Mouse (Mus musculus): ENCODE measurements around the gene Tmem205.

Tmem205 gene

DNA sequence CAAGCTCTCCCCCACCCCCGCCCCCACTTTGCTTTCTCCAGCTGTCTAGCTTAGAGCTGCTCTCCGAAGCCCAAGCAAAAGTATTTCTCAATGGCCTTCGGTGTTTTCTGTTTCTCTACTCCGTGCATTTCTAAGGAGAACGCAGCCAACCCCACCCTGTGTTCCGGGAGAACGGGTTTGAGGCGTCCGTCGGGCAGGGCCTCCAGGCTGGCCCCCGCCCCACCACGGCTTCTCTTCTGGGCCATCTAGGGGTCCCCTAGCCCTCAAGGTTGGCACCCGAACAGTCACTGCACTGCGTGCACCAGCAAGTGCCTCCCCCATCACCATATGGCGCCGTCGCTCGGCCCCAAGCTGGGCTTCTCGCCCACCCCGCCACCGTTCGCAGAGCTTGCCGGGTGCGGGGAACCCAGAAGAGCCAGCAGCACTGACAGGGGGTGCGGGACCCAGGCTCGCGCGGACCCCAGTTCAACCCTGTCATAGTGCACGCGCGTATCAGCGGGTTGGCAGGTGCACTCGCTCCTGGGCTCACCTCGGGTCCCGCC is 9.8 kb downstream of the Tmem205 start:
- 3% methylated on average over 35 of the region's 35 CpGs for WGBS

GRCm38 (mm10) chr9:21916851-21917492 is 10.4 kb downstream of the Tmem205 start:
- WGBS = 44% methylated on average over 3 of the region's 3 CpGs

DNA sequence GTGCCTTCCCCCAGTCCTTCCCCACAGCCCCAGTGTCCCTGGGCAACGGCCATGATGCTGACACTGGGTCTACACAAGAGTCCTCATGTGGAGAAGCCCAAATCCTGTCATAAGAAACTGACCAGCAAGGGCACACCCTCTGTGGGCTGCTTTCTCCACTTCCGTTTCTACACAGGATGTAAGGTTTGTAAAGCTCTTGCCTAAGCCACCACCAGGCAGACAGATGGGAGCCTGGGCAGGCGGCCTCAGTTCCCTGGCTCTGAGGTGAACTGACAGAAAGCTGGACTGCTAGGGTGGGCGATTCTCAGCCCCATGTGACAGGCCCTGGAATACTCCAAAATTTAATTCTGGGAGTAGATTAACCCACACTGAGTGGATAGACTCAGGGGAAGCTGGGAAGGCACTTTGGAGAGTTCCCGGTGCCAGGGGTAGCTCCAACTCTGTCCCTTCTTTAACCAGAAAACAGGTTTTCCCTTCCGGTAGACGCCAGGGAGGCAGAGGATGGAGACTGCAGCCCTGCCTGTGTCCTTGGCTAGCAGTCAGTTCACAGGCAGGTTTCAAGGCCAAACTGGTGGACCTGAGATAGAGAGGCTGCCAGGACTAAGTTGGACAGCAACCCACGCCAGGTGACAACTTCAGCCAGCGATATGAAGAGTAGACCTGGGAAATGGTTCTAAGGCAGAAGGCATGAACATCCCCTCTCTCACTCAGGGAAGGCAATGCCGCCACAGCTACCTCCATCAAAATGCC is 17.7 kb downstream of the Tmem205 start:
- 74% methylated on average over 10 of the region's 10 CpGs for WGBS

DNA sequence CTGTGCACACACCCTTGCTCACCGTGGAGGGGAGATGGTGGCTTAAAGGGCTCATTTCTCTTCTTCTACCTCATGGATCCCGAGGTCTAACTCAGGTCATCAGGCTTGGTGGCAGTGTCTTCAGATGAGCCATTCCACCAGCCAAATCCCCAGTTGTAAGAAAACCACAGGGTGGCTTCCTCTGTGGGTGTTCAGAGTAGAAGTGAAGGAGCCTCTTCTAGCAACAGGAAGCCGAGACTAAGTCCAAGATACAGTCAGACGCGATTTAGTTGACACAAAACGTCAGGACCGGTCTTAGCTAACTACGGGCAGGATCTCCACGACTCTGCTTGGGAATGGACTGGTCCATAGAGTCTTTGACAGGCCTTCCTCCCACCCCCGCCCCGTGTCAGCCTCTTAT is 19.1 kb downstream of the Tmem205 start:
- 68% methylated on average over 11 of the region's 11 CpGs for WGBS

DNA sequence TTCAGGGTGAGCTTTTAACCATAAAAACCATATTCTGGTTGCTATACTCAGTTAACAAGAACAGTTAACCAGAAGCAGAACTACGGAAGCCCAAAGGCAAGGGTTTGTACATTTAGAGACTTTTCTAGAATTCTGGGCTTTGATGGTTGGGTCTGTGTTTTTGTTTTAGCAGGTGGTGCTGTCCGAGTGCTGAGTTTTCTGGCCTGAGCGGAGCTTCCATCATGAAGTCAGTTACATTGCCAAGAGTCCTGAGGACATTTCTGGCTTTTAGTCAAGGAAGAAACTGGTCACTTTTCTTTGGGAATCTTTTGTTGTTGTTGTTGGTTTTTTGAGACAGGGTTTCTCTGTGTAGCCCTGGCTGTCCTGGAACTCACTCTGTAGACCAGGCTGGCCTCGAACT is 23.3 kb downstream of the Tmem205 start:
- 83% methylated on average over 4 of the region's 4 CpGs for WGBS

GRCm38 (mm10) chr9:21901223-21901820 is 26.0 kb downstream of the Tmem205 start:
- 7% methylated on average over 10 of the region's 10 CpGs for WGBS

DNA sequence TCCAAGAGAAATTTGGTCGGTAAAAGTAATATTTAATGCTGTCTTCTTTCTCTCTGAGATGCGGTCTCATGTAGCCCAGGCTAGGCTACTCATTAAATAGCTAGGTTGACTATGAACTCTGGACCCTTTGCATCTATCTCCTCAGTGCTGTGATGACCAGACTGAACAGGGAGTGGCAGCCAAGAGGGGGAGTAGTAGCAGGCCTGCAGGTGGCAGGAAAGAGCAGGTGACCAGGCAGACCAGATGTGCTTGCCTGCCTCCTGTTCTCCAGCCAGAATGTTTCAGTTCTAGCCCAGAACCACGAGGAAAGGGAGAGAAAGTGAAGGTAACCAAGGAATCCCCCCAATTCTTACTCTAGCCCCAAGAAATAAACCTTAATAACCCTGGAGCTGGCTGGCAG is 38.1 kb downstream of the Tmem205 start:
- 64% methylated on average over 3 of the region's 3 CpGs for WGBS

- WGBS = 68% methylated on average over 3 of the region's 3 CpGs
Observed at GRCm38 (mm10) chr9:21876601-21877000, 50.8 kb downstream of the Tmem205 start.

- 41% methylated on average over 4 of the region's 4 CpGs for WGBS
Observed at GRCm38 (mm10) chr9:21872204-21872603, 55.2 kb downstream of the Tmem205 start.

All from cerebral cortex, adult 2 months (tissue).